Mouse (Mus musculus): ENCODE data around the gene Kcnh1. TPM values are rescaled to one million over a fixed set of nuclear protein-coding genes. Genes with fewer than 3 reads are reported as not detected.

Kcnh1 gene
- polyA plus RNA-seq, 1 experiment from 2014 or later, result 1.3 TPM

GRCm38 (mm10) chr1:192303615-192304014, 113.0 kb downstream of the Kcnh1 start:
- Histone ChIP-seq H3K4me1 (peaks cover 3% of the 10 kb centered on the region; the same call in 1 of the 2 replicates), H3K27me3 (no peaks in the 10 kb centered on the region), H3K4me3 (replicated peaks) (no peak overlapping the region), H3K9ac (no peak overlapping the region), H3K4me2 (no peak overlapping the region), H3K36me3 (no peaks in the 10 kb centered on the region), H3K9me3 (replicated peaks) (no peaks in the 10 kb centered on the region), H3K27ac (no peak overlapping the region)
- WGBS, result 66% methylated on average over 2 of the region's 2 CpGs
- no peak for ATAC-seq (replicated peaks; ENCODE audit: low FRiP score)

- Histone ChIP-seq H3K27me3 (no peaks in the 10 kb centered on the region), H3K9ac (no peak overlapping the region), H3K4me3 (replicated peaks) (no peak overlapping the region), H3K4me2 (no peak overlapping the region), H3K9me3 (replicated peaks) (no peaks in the 10 kb centered on the region), H3K4me1 (peaks cover 3% of the 10 kb centered on the region; the same call in 1 of the 2 replicates), H3K36me3 (no peaks in the 10 kb centered on the region), H3K27ac (no peak overlapping the region)
- 82% methylated on average over 1 of the region's 1 CpGs for WGBS
- no peak for ATAC-seq (replicated peaks; ENCODE audit: low FRiP score)
Measured at GRCm38 (mm10) chr1:192305155-192305554, 114.6 kb downstream of the Kcnh1 start.

- H3K27me3 ChIP-seq, result no peaks in the 10 kb centered on the region
- no peaks in the 10 kb centered on the region for H3K4me1 ChIP-seq
- ATAC-seq (replicated peaks; ENCODE audit: low FRiP score), result no peak
- no peak overlapping the region for H3K27ac ChIP-seq
- no peak overlapping the region for H3K4me2 ChIP-seq
- H3K9ac ChIP-seq, result no peak overlapping the region
- H3K9me3 ChIP-seq (replicated peaks), result no peaks in the 10 kb centered on the region
- H3K4me3 ChIP-seq (replicated peaks), result no peak overlapping the region
- no peaks in the 10 kb centered on the region for H3K36me3 ChIP-seq
Measured at GRCm38 (mm10) chr1:192307055-192307454, 116.5 kb downstream of the Kcnh1 start.

- Histone ChIP-seq H3K4me3 (replicated peaks) (no peak overlapping the region), H3K27me3 (no peaks in the 10 kb centered on the region), H3K27ac (no peak overlapping the region), H3K9me3 (replicated peaks) (no peaks in the 10 kb centered on the region), H3K4me2 (no peak overlapping the region), H3K9ac (no peak overlapping the region), H3K4me1 (peaks cover 13% of the 10 kb centered on the region), H3K36me3 (no peaks in the 10 kb centered on the region)
- no peak for ATAC-seq (replicated peaks; ENCODE audit: low FRiP score)
Measured at GRCm38 (mm10) chr1:192311298-192311697, 120.7 kb downstream of the Kcnh1 start.

GRCm38 (mm10) chr1:192311851-192312438, 121.4 kb downstream of the Kcnh1 start:
- peaks cover 13% of the 10 kb centered on the region for H3K4me1 ChIP-seq
- H3K9ac ChIP-seq, result no peak overlapping the region
- WGBS, result 75% methylated on average over 6 of the region's 6 CpGs
- H3K9me3 ChIP-seq (replicated peaks), result no peaks in the 10 kb centered on the region
- ATAC-seq (replicated peaks; ENCODE audit: low FRiP score), result no peak
- no peaks in the 10 kb centered on the region for H3K27me3 ChIP-seq
- no peaks in the 10 kb centered on the region for H3K36me3 ChIP-seq
- H3K4me2 ChIP-seq, result no peak overlapping the region
- H3K27ac ChIP-seq, result no peak overlapping the region
- no peak overlapping the region for H3K4me3 ChIP-seq (replicated peaks)

DNA sequence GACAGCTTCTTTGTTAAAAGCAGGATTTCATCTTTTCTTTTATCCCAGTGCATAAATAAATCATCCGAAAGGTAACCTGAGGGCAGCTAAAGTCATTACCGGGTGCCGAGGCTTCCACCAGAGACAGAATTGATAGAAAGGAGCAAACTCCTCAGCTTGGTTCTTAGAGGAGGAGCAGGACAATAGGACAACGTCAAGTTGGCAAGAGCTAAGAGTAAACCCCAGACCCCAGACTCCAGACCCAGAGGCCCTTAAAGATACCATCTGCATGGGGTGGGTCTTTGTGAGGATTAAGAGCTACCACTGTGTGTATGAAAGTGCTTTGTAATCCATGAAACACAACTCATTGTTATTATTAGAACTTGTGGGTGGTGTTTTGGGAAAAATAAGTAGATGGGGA, 121.9 kb downstream of the Kcnh1 start:
- WGBS, result 42% methylated on average over 4 of the region's 4 CpGs

DNA sequence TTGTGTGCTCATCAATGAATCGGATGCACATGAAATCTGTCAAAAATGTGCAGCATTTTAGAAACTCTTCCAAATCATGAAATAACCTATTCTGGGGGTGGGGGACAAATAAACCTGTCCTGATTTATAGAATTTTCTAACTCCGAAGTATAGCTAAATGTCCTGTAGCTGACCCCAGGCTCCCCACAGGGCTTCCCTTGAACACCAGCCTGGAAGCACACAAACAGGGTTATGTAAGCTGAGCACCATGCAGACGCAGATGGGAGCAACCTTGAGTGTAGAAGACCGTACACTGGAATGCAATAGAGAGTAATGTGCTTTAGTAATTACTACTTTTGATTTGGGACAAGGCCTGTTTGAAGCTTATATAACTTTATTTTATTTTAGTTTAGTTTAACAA, 122.4 kb downstream of the Kcnh1 start:
- no peaks in the 10 kb centered on the region for H3K9me3 ChIP-seq (replicated peaks)

More for the DNA sequence above, 121.9 kb downstream of the Kcnh1 start:
- H3K4me3 ChIP-seq (replicated peaks), result no peak overlapping the region
- no peaks in the 10 kb centered on the region for H3K27me3 ChIP-seq
- H3K9ac ChIP-seq, result no peak overlapping the region
- H3K9me3 ChIP-seq (replicated peaks), result no peaks in the 10 kb centered on the region
- no peak overlapping the region for H3K27ac ChIP-seq
- no peak overlapping the region for H3K4me2 ChIP-seq
- ATAC-seq (replicated peaks; ENCODE audit: low FRiP score), result no peak
- H3K36me3 ChIP-seq, result no peaks in the 10 kb centered on the region
- H3K4me1 ChIP-seq, result peaks cover 13% of the 10 kb centered on the region

DNA sequence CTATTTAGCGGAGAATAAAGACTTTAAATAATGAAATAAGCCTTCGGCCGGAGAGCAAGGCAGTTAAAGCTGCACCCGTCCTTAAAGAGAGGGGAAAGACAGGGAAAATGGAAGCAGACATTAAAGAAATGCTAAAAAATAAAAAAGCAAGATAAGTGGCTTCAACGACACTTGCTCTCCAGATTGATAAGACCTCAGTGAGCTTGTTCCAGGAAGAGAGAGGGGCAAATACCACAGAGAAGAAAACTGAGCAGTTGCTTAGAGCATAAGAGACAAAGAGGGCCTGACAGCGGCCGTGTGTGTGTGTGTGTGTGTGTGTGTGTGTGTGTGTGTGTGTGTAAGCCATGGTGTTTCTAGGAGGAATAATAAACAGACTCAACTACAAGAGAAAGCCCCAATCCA, 123.0 kb downstream of the Kcnh1 start:
- peaks cover 13% of the 10 kb centered on the region for H3K4me1 ChIP-seq
- H3K27me3 ChIP-seq, result no peaks in the 10 kb centered on the region
- no peak overlapping the region for H3K4me2 ChIP-seq
- no peak overlapping the region for H3K4me3 ChIP-seq (replicated peaks)
- H3K27ac ChIP-seq, result peak overlapping the region; percentile 71; the same call in 1 of the 2 replicates
- 57% methylated on average over 7 of the region's 7 CpGs for WGBS
- no peaks in the 10 kb centered on the region for H3K36me3 ChIP-seq
- no peaks in the 10 kb centered on the region for H3K9me3 ChIP-seq (replicated peaks)
- H3K9ac ChIP-seq, result no peak overlapping the region
- ATAC-seq (replicated peaks; ENCODE audit: low FRiP score), result no peak

More for the DNA sequence above, 122.4 kb downstream of the Kcnh1 start:
- ATAC-seq (replicated peaks; ENCODE audit: low FRiP score), result no peak
- no peaks in the 10 kb centered on the region for H3K27me3 ChIP-seq
- no peak overlapping the region for H3K4me3 ChIP-seq (replicated peaks)
- 59% methylated on average over 4 of the region's 4 CpGs for WGBS
- peaks cover 13% of the 10 kb centered on the region for H3K4me1 ChIP-seq
- no peak overlapping the region for H3K9ac ChIP-seq
- no peak overlapping the region for H3K4me2 ChIP-seq
- H3K36me3 ChIP-seq, result no peaks in the 10 kb centered on the region
- no peak overlapping the region for H3K27ac ChIP-seq

DNA sequence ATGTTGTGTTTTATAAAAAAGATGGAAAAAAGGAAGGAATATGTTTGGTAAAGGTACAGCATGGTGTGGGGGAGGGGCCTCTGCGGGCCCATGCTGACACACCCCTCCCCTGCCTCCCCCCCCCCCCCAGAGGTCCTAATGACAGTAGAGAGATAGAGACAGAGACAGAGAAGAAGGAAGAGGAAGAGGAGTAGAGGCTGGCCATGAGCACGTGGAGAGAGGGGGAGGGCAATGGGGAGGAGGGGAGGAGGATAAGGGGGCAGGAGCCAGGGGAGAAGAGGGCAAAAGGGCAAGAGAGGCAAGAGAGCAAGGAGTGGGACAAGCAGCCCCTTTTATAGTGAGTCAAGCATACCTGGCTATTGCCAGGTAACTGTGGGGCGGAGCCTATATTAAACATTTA, 123.5 kb downstream of the Kcnh1 start:
- 51% methylated on average over 3 of the region's 3 CpGs for WGBS
- H3K9ac ChIP-seq, result no peak overlapping the region
- no peaks in the 10 kb centered on the region for H3K36me3 ChIP-seq
- peaks cover 13% of the 10 kb centered on the region for H3K4me1 ChIP-seq
- H3K9me3 ChIP-seq (replicated peaks), result no peaks in the 10 kb centered on the region
- H3K4me2 ChIP-seq, result no peak overlapping the region
- H3K27me3 ChIP-seq, result no peaks in the 10 kb centered on the region
- H3K4me3 ChIP-seq (replicated peaks), result no peak overlapping the region
- no peak overlapping the region for H3K27ac ChIP-seq
- ATAC-seq (replicated peaks; ENCODE audit: low FRiP score), result no peak

GRCm38 (mm10) chr1:192315392-192316070, 125.0 kb downstream of the Kcnh1 start:
- no peak for ATAC-seq (replicated peaks; ENCODE audit: low FRiP score)
- Histone ChIP-seq H3K4me2 (no peak overlapping the region), H3K9ac (no peak overlapping the region), H3K9me3 (replicated peaks) (no peaks in the 10 kb centered on the region), H3K4me3 (replicated peaks) (no peak overlapping the region), H3K27ac (no peak overlapping the region), H3K4me1 (peaks cover 13% of the 10 kb centered on the region), H3K27me3 (no peaks in the 10 kb centered on the region), H3K36me3 (no peaks in the 10 kb centered on the region)
- WGBS, result 57% methylated on average over 1 of the region's 1 CpGs

- no peaks in the 10 kb centered on the region for H3K36me3 ChIP-seq
- no peak overlapping the region for H3K4me2 ChIP-seq
- H3K27me3 ChIP-seq, result no peaks in the 10 kb centered on the region
- H3K4me1 ChIP-seq, result no peaks in the 10 kb centered on the region
- no peaks in the 10 kb centered on the region for H3K9me3 ChIP-seq (replicated peaks)
- 57% methylated on average over 3 of the region's 3 CpGs for WGBS
- H3K27ac ChIP-seq, result no peak overlapping the region
- no peak for ATAC-seq (replicated peaks; ENCODE audit: low FRiP score)
- no peak overlapping the region for H3K9ac ChIP-seq
- H3K4me3 ChIP-seq (replicated peaks), result no peak overlapping the region
Measured at GRCm38 (mm10) chr1:192324223-192324622, 133.6 kb downstream of the Kcnh1 start.

DNA sequence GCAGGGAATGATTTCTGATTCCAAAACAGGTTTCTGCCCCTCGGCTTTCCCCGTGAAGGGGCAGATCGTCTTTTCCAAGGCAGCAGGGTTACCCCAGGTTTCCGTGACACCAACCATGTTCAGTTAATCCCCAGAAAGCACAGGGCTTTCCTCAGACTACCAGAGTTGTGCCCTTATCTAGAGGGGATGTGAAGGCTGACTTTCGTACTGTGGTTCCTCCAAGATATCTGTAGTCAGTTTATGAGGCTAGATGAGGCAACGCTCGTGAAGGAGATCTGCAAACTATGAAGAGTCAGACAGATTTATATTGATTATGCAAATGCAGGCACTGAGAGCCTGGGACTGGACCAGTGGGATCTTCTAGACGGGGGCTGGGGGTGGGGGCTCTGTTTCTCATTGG, 136.5 kb downstream of the Kcnh1 start:
- H3K27me3 ChIP-seq, result no peaks in the 10 kb centered on the region
- no peaks in the 10 kb centered on the region for H3K36me3 ChIP-seq
- H3K9ac ChIP-seq, result no peak overlapping the region
- H3K4me2 ChIP-seq, result no peak overlapping the region
- no peak for ATAC-seq (replicated peaks; ENCODE audit: low FRiP score)
- H3K4me1 ChIP-seq, result no peaks in the 10 kb centered on the region
- H3K9me3 ChIP-seq (replicated peaks), result no peaks in the 10 kb centered on the region
- no peak overlapping the region for H3K27ac ChIP-seq
- WGBS, result 92% methylated on average over 8 of the region's 8 CpGs
- no peak overlapping the region for H3K4me3 ChIP-seq (replicated peaks)

- H3K27me3 ChIP-seq, result no peaks in the 10 kb centered on the region
- no peak overlapping the region for H3K4me3 ChIP-seq (replicated peaks)
- ATAC-seq (replicated peaks; ENCODE audit: low FRiP score), result no peak
- no peak overlapping the region for H3K4me2 ChIP-seq
- H3K4me1 ChIP-seq, result no peaks in the 10 kb centered on the region
- WGBS, result 84% methylated on average over 6 of the region's 6 CpGs
- H3K9ac ChIP-seq, result no peak overlapping the region
- H3K9me3 ChIP-seq (replicated peaks), result no peaks in the 10 kb centered on the region
- H3K36me3 ChIP-seq, result no peaks in the 10 kb centered on the region
- H3K27ac ChIP-seq, result no peak overlapping the region
Measured at GRCm38 (mm10) chr1:192331207-192331606, 140.6 kb downstream of the Kcnh1 start.

Data from kidney, embryonic 15.5 days (tissue).